Mouse (Mus musculus) liver, postnatal 0 days (tissue): Measurements from ENCODE around the gene Vwce. TPM values are rescaled to one million over a fixed set of nuclear protein-coding genes. Genes with fewer than 3 reads are reported as not detected.

Source experiments
- ATAC-seq: fragments of 200-750 bp; cut with Nextera tagmentation; 2 replicates; pipeline ENCODE4 v1.8.0; 2017; ENCODE audit warnings: mild to moderate bottlenecking, moderate library complexity
- DNase-seq: peaks from one replicate; pipeline ENCODE4 v3.0.0-alpha.2; 2016
- H3K27ac ChIP-seq: fragments of 300-500 bp; sonication (generic); 2 replicates; pipeline ENCODE4 v1.5.1; 2014; ENCODE audit warnings: antibody characterized with exemption, moderate library complexity, mild to moderate bottlenecking, low read depth
- H3K27me3 ChIP-seq: fragments of 300-500 bp; sonication (generic); 2 replicates; pipeline ENCODE4 v1.6.1; 2014; ENCODE audit warnings: low read length, control low read depth, mixed read lengths; ENCODE audit not compliant: insufficient read depth
- H3K36me3 ChIP-seq: fragments of 300-500 bp; sonication (generic); replicated peaks from 2 replicates; pipeline ENCODE4 v1.6.1; 2014; ENCODE audit warnings: mild to moderate bottlenecking, control low read depth, low read length, moderate library complexity, mixed read lengths; ENCODE audit not compliant: insufficient read depth
- H3K4me1 ChIP-seq: fragments of 300-500 bp; sonication (generic); 2 replicates; pipeline ENCODE4 v1.6.1; 2014; ENCODE audit warnings: antibody characterized with exemption, mild to moderate bottlenecking, control low read depth; ENCODE audit not compliant: insufficient read depth
- H3K4me2 ChIP-seq: fragments of 300-500 bp; sonication (generic); 2 replicates; pipeline ENCODE4 v1.6.1; 2014; ENCODE audit warnings: low read depth, mild to moderate bottlenecking, low read length, moderate library complexity, mixed read lengths
- H3K4me3 ChIP-seq: fragments of 300-500 bp; sonication (generic); 2 replicates; pipeline ENCODE4 v1.5.1; 2014; ENCODE audit warnings: low read depth, low read length
- H3K9ac ChIP-seq: fragments of 300-500 bp; sonication (generic); replicated peaks from 2 replicates; pipeline ENCODE4 v1.6.1; 2014; ENCODE audit warnings: mild to moderate bottlenecking, moderate library complexity
- H3K9me3 ChIP-seq: fragments of 300-500 bp; sonication (generic); 2 replicates; pipeline ENCODE4 v1.6.1; 2016; ENCODE audit warnings: mild to moderate bottlenecking, control low read depth, low read length, mixed read lengths
- CTCF ChIP-seq: sonication (generic); IDR thresholded peaks from 2 replicates; pipeline ENCODE4 v1.5.1; 2016; ENCODE audit warnings: antibody characterized with exemption, low read depth
- EP300 ChIP-seq: IDR thresholded peaks from 2 replicates; pipeline ENCODE4 v1.6.1; 2016; ENCODE audit warnings: antibody characterized with exemption, low read depth, mild to moderate bottlenecking
- WGBS: fragments of 180-500 bp; shearing (Covaris S2); extraction: QIAGEN DNeasy Blood & Tissue Kit; methylation state at CpG from one replicate; pipeline ENCODE4 v1.1.7; 2014; ENCODE audit not compliant: insufficient replicate concordance; 5-methylcytosine and 5-hydroxymethylcytosine counted together
- polyA plus RNA-seq: library from polyadenylated mRNA; unstranded; fragments of >200 nt; fragmentation: Nextera tagmentation; extraction: Ambion mirVana; gene quantifications from 2 replicates; pipeline ENCODE4 v1.2.1, GENCODE M21; 2015

Vwce gene
- polyA plus RNA-seq, 1 experiment from 2014 or later = 18.2 TPM

DNA sequence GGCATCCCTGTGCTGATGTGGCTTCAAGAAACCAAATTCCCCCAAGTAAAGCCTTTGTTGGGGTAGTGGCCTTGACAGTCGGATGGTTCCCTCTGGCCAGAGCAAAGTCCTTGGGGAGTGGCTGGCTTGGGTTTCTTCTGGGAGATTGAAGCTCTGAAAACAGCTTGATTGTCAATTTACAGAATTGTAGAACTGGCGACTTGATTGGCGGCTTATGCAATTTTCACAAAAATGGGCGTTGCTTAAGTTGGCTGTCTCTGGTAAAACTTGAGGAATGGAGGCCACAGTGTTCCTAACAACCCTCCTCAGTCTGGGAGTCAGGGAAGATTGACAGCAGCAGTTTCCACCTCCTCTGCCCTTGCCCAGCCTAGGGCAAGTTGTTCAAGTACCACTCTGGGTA lies 58.3 kb downstream of the Vwce start:
- ATAC-seq (no peak), DNase-seq (no peak)
- Histone ChIP-seq H3K9me3 (no peaks in the 10 kb centered on the region), H3K27ac (no peak overlapping the region), H3K4me3 (no peak overlapping the region), H3K4me1 (peaks cover 68% of the 10 kb centered on the region), H3K4me2 (no peak overlapping the region), H3K9ac (no peak overlapping the region), H3K27me3 (no peaks in the 10 kb centered on the region), H3K36me3 (no peaks in the 10 kb centered on the region)
- TF ChIP-seq CTCF (no peak), EP300 (no peak)
- 73% methylated on average over 4 of the region's 4 CpGs for WGBS

DNA sequence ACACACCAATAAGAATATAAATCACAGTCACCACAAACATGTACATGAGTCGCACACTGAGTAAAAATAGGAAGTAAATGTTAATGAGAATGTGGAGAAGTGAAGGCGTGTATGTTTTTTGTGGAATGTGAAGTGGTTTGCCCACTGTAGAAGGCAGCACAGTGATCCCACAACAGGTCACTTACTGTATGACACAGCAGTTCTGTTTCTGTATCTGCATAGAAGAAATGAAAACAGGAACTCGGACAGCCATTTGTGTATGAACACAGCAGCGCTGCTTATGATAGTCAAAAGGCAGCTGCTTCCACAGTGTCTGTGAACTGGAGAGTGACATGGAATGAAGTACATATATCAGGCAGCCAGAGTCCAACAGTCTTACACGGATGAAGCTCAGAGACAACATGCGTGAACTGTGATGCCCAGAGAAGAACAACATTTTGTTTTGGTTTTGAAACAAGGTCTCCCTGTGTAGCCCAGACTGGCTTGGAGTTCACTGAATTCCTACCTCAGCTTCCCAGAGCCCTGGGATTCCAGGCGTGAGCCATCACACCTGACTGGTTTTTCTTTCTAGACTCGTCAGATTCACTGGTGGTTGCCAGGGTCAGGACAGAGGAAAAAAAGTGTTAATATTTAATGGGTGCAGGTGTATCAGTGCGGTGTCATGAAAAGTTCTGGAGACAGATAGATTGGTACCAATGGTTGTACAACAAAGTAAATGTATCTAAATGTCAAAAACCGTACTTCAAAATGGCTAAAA lies 60.1 kb downstream of the Vwce start:
- Histone ChIP-seq H3K4me2 (no peak overlapping the region), H3K27ac (peak overlapping the region; percentile 81), H3K4me1 (peaks cover 78% of the 10 kb centered on the region), H3K9me3 (no peaks in the 10 kb centered on the region), H3K9ac (no peak overlapping the region), H3K27me3 (no peaks in the 10 kb centered on the region), H3K36me3 (no peaks in the 10 kb centered on the region), H3K4me3 (no peak overlapping the region)
- TF ChIP-seq CTCF (no peak), EP300 (no peak)
- WGBS = 60% methylated on average over 10 of the region's 10 CpGs
- DNase-seq = no peak
- ATAC-seq = no peak

DNA sequence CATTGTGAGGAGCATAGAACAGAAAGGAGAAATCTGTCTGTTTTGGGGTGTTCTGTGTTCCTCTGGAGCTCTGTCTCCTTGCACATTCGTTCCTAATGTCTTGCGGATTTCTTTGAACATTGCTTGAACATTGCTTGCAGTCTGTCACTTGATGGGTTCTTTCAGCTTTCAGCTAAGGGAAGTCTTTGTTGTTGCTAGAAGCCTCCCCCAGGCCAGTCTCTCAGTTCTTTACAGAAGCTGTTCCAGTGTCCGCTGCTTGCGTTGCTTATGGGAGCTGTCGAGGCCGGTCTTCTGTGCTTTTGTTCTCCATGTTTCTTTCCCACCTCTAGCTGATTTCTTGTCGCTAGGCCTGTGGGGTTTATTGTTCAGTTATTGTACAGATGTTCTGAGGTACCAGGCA lies 61.8 kb downstream of the Vwce start:
- no peak for ATAC-seq
- no peak overlapping the region for H3K4me3 ChIP-seq
- no peak overlapping the region; the same call in 1 of the 2 replicates for H3K9ac ChIP-seq
- no peak overlapping the region for H3K4me2 ChIP-seq
- no peaks in the 10 kb centered on the region for H3K36me3 ChIP-seq
- TF ChIP-seq EP300 (no peak), CTCF (no peak)
- DNase-seq = no peak
- 64% methylated on average over 7 of the region's 7 CpGs for WGBS
- H3K27me3 ChIP-seq = no peaks in the 10 kb centered on the region
- H3K9me3 ChIP-seq = no peaks in the 10 kb centered on the region
- peak overlapping the region; percentile 31; the same call in 1 of the 2 replicates for H3K27ac ChIP-seq
- H3K4me1 ChIP-seq = peaks cover 77% of the 10 kb centered on the region

DNA sequence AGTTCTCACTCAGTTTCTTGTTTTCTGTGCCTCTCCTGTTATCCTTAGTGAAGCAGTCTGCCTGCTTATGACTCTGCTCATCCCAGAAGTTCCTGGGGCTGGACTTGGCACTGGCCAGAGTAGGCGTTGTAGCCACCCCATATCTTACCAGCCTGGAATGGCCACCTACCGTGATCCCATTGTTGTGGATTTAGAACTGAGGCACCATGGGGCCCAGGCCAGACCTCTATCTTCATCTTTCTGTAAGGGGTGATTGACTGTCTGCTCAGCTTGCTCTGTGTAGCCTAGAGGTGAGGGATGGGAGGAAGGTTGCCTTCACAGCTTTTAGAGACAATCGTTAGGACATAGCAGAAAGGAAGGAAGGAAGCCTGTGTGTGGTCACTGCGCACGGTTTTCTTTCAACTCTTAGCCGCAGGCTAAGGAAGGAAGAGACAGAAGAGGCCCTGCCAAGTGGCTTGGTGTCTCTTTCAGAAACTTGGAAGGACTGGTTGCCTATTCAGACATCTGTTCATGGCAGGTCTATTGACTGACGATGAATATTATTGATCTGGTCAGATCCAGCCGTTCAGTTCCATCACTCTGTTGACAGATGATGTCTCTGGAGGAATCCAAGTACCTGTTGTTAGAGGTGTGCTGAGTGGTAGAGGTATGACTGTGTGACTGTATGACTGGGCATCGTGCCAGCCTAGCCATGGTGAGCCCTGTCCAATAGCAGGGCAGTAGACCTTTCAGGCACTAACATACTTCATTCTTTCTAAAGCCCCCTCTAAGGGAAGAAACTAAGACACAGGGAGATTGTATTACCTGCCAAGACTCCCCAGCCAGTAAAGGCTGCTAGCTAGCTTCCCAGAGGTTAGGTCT lies 64.3 kb downstream of the Vwce start:
- Histone ChIP-seq H3K4me1 (peaks cover 84% of the 10 kb centered on the region), H3K27ac (peak overlapping the region; percentile 80), H3K9me3 (no peaks in the 10 kb centered on the region), H3K9ac (peak overlapping the region; percentile 58), H3K4me3 (peak overlapping the region; percentile 2; the same call in 1 of the 2 replicates), H3K27me3 (no peaks in the 10 kb centered on the region), H3K4me2 (peak overlapping the region; percentile 49), H3K36me3 (0 out of 2 replicates have a peak, but pooled peaks cover 2% of the 10 kb centered on the region)
- WGBS = 34% methylated on average over 9 of the region's 9 CpGs
- ATAC-seq = peak; percentile 50
- DNase-seq = peak; percentile 57
- no peak for TF ChIP-seq CTCF
- TF ChIP-seq EP300 = no peak

DNA sequence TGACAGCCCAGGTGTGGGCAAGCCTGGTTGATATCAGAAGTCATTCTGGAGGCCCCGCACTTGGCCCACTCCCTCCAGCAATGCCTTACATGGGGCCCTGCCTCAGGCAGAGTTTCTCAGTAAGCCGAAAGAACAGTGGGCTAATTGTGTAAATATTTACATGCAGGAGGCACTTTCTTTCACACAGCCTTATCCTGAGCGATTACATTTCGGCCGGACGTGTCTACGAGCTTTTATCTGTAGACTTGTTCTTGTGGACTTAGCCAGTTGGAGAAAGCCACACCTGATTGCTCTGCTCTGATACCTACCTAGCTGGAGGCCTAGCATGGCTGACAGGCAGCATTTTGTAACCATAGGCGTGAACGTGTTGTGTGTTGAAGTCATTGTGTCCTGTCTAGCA lies 65.8 kb downstream of the Vwce start:
- Histone ChIP-seq H3K9ac (peak overlapping the region; percentile 17), H3K4me2 (peak overlapping the region; percentile 49; the same call in 1 of the 2 replicates), H3K36me3 (0 out of 2 replicates have a peak, but pooled peaks cover 4% of the 10 kb centered on the region), H3K4me3 (no peak overlapping the region), H3K9me3 (no peaks in the 10 kb centered on the region), H3K27me3 (no peaks in the 10 kb centered on the region), H3K4me1 (peaks cover 76% of the 10 kb centered on the region), H3K27ac (peak overlapping the region; percentile 80; the same call in 1 of the 2 replicates)
- TF ChIP-seq EP300 = no peak
- no peak for TF ChIP-seq CTCF
- 32% methylated on average over 9 of the region's 9 CpGs for WGBS
- no peak for ATAC-seq
- no peak for DNase-seq
